Mouse (Mus musculus) v-Abl transformed pro-B cells (cell line): ENCODE measurements around the gene Gse1.

Experiments used
- in situ Hi-C, 2 experiments: fragments of 400-800 bp; cut with MboI; formaldehyde crosslinking; loops; one replicate each; pipeline ENCODE4 v1.15.1; 2025; ENCODE audit not compliant: unreplicated experiment in 2 of 2

The Gse1 gene

GRCm38 (mm10) chr8:120232913-120233312 lies 4.7 kb downstream of the Gse1 start:
- in situ Hi-C loops = no loop called here

DNA sequence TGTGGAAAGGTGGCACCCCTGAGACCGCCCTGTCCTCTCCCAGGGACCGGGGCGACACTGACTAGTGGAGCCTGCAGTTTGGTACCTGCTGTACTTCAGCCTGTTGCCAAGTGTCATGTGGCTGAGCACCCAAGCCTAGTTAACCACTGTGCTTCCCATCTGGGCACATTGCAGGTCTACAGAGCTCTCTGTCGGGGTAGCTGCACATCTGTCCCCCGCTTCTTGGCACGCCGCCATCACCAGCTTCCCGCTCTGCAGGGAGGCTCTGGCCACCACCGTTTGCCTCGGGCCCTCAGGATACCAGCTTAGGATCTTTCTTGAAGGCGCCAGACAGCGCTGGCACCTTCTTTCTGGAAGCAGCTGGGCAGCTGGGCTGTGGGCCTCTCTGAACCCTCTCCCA lies 6.2 kb downstream of the Gse1 start:
- in situ Hi-C loops = no loop called here

DNA sequence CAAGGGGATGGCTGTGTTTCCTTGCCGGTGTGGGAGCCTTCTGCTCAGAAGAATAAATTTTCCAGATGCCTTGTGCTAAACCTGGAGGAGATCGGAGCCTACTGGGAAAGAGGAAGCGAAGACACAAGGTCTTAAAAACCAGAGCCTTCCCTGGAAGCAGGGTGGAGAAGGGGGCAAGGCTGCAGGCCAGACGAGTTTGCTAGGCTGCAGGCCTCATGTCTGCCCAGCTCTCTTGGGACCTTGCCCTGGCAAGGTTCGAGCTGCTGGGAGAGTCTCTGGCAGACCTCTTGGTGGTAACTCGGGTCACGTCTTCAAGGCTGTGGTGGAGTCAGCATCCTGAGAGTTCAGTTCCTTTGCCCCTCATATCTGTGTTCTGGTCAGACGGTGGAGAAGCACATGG lies 6.6 kb downstream of the Gse1 start:
- in situ Hi-C loops = no loop called here

DNA sequence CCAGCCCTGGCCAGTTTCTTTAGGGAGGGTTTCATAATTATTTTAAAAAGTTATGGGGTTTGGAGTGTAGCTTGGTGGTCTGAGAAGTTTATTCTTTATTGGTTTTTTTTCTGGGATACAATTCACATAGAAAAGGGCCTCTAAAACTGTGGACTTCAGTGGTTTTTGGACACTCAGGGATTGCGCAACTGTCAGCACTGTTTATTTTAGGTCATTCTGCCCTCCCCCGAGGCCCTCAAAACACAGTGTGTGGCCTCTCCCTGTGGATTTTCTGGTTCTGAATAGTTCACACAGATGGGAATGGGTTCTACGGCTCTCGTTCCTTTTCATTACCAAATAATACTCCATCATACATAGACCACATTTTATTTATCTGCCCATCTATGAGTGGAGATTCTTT lies 15.0 kb downstream of the Gse1 start:
- in situ Hi-C loops = no loop called here

DNA sequence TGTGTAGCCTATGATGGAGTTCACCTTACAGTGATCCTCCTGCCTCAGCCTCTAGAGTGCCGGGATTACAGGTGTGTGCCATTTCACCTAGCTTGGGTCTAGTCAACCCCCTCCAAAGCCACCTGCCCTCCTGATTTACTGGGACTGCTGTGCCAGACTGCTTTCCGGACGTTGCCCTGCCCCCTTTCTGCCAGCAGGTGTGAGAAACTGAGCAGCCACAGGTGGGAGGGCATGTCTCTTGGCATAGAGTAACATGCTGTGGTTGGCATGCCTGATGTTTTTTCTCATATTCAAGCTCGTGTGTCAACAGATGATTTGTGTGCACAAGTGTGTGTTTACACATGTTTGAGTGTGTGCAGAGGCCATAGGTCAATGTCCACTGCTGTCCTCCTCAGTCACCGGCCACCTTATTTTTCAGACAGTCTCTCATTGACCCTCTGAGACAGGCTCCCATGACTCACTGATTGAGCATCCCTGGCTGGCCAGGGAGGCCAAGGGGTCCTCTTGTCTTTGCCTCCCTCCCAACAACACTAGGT lies 15.7 kb downstream of the Gse1 start:
- in situ Hi-C loops = no loop called here

GRCm38 (mm10) chr8:120244553-120244952 lies 16.3 kb downstream of the Gse1 start:
- in situ Hi-C loops = no loop called here

GRCm38 (mm10) chr8:120247618-120248017 lies 19.4 kb downstream of the Gse1 start:
- in situ Hi-C loops = loop anchor here in 1 of 2 experiments (5.0 kb wide), 1 partner anchor 65 kb away; no protein-coding TSS in a partner anchor

DNA sequence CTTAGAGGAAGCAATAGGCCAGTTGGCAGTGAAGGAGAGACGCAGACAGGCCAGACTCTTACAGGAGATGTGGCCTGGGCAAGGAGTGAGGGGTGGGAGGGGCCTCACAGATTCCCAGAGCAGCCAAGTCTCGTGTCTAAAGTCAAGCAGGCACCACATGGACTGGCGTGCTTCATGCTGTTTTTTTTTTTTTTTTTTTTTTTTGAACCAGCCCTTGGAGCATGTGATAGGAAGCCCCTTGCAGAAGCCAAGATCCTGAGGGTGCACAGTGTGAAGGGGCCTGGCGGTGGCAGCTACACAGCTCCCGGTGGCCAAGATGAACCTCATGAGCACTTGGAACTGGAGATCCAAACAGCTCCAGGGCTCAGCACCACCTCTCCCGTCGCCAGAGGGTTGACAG lies 19.8 kb downstream of the Gse1 start:
- in situ Hi-C loops = loop anchor here in 1 of 2 experiments (5.0 kb wide), 1 partner anchor 66 kb away; no protein-coding TSS in a partner anchor

- in situ Hi-C loops = loop anchor here in 1 of 2 experiments (5.0 kb wide), 1 partner anchor 66 kb away; no protein-coding TSS in a partner anchor
Observed at GRCm38 (mm10) chr8:120248451-120248850, 20.2 kb downstream of the Gse1 start.

GRCm38 (mm10) chr8:120249800-120250336 lies 21.6 kb downstream of the Gse1 start:
- in situ Hi-C loops = loop anchor here in 1 of 2 experiments (5.0 kb wide), 1 partner anchor 68 kb away; no protein-coding TSS in a partner anchor

GRCm38 (mm10) chr8:120250750-120251410 lies 22.6 kb downstream of the Gse1 start:
- in situ Hi-C loops = no loop called here

GRCm38 (mm10) chr8:120251411-120252035 lies 23.3 kb downstream of the Gse1 start:
- in situ Hi-C loops = no loop called here

- in situ Hi-C loops = no loop called here
Observed at GRCm38 (mm10) chr8:120253626-120254025, 25.4 kb downstream of the Gse1 start.

- in situ Hi-C loops = no loop called here
Observed at GRCm38 (mm10) chr8:120255406-120255987, 27.2 kb downstream of the Gse1 start.

DNA sequence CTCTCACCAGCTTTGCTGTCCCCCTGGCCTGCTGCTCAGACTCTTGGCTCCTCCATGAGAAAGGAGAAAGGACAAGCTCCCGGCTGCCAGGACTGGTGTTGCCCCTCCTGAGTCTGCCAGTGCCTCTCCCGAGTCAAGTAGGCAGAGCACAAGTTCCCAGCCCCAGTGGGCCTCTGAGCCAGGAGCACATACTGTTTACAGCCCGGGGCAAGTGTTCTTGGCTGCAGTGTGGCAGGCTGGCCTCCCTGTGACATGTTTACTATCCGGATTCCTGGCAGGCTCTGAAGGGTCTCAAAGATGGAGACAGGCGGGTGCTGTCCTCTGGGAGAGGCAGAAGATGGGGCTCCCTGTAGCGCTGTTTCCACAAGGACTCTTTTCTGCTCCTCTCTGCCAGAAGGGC lies 28.7 kb downstream of the Gse1 start:
- in situ Hi-C loops = no loop called here

- in situ Hi-C loops = no loop called here
Observed at GRCm38 (mm10) chr8:120259206-120259605, 30.9 kb downstream of the Gse1 start.

GRCm38 (mm10) chr8:120260677-120261076 lies 32.4 kb downstream of the Gse1 start:
- in situ Hi-C loops = no loop called here

DNA sequence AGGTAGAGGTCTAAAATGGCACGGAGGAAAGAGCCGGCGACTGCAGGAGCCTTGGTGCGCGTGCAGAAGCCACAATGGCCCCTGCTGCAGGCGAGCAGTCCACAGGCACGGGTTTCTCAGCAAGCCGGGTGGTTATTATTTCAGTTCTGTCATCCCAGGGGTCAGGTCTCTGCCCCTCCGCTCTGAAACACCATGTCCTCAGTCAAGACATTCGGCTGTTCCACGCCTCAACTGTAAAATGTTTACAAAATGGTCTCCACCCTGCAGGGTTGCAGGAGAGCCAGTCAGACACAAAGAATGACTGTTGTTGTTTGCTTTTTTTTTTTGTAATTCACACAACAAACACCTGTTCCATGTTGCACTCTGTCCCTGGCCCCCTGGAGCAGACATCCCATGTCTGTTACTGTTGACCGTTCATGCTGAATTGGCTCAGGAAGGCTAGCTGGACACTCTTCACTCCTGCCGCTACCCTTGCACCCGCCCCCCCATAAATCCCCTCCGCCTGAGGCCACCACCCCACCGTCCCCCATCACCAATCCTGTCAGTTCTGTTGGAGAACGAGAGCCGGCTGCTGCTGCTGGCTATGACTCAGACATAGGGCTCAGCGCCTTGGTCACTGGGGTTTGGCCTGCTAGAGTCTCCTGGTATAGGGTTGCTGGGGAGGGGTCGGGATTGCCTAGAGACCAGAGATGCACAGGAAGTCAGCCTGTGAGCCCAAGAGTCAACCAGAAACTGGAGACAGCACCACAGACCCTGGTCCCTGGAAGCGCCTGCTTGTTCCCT lies 33.3 kb downstream of the Gse1 start:
- in situ Hi-C loops = no loop called here

DNA sequence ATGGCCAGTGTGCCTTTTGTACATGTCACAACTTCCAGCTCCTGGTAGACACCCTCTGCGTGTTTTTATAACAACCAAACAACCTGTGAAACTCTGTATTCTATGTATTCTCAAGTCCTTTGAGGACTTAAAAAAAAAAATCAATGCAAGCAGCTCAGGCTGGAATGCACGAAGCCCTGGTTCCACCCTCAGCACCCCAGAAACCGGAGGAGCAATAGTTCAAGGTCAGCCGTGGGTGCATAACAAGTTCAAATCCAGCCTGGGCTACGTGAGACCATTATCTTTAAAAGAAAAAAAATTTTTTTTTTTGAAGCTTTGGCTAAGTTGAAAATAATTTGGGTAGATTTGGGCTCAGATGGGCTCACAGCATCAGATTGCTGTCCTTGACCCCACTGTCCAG lies 35.6 kb downstream of the Gse1 start:
- in situ Hi-C loops = no loop called here

- in situ Hi-C loops = no loop called here
Observed at GRCm38 (mm10) chr8:120264388-120264943, 36.2 kb downstream of the Gse1 start.
